Mouse (Mus musculus) gastrocnemius, adult 2 months (tissue): ENCODE results near the gene Slc22a1. TPM values are rescaled to one million over a fixed set of nuclear protein-coding genes. Genes with fewer than 3 reads are reported as not detected.

Experiments
- DNase-seq: peaks from one replicate; pipeline ENCODE4 v3.0.0; 2022
- H3K27ac ChIP-seq: fragments of 200-600 bp; 2 replicates; pipeline ENCODE4 v1.8.1; 2022; ENCODE audit warnings: mild to moderate bottlenecking
- H3K4me3 ChIP-seq: fragments of 200-600 bp; 2 replicates; pipeline ENCODE4 v1.8.1; 2022; ENCODE audit warnings: mild to moderate bottlenecking, moderate library complexity
- CTCF ChIP-seq: fragments of 200-600 bp; IDR thresholded peaks from 2 replicates; pipeline ENCODE4 v1.8.1; 2022; ENCODE audit warnings: antibody characterized with exemption, mild to moderate bottlenecking, moderate library complexity
- intact Hi-C: fragments of 180-260 bp; cut with DNase I; formaldehyde crosslinking; loops from one replicate; pipeline ENCODE4 v1.15.1; 2025
- total RNA-seq, 2 experiments: library from RNA; stranded (reverse); gene quantifications; 2 replicates each; pipeline ENCODE4 v1.2.3; 2021

The Slc22a1 gene
- total RNA-seq, 2 experiments from 2014 or later = 0.42 TPM; not detected in 1

GRCm38 (mm10) chr17:12710976-12711375 lies 35.3 kb upstream of the Slc22a1 start:
- Histone ChIP-seq H3K4me3 (no peak overlapping the region), H3K27ac (no peak overlapping the region)
- intact Hi-C loops = no loop called here
- DNase-seq = no peak
- no peak for TF ChIP-seq CTCF

DNA sequence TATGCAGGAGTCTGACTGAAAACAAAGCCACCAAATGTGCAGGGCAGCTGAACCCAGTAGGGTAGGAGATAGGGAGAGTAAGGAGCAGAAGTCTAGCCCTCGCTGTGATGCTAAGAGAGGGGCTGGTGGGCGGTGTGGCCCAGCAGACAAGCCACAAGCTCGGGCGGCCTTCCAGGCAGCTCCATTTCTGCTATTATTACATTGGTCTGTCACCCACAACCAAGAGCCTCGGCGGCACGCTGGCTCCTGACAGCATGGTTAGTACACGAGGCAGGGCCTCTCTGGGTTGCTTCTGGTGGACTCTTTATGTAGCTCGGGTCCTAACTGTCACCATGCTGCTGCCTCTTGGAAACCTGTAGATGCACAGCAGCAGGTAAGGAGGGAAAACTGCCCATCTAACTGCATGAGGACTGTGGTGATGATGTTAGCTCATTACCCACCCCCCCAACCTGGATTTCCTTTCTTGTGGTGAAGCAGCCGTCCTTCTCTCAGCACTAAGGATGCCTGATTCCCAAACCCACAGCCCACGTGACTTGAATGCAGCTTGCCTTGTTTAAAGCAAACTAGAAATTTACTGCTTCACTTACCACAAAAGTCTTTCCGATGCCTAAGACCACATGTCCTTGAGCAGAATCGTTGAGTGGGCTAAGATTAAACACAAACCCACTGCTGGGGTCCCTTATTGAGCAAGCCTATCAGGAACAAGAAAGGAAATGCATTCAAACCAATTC lies 34.6 kb upstream of the Slc22a1 start:
- intact Hi-C loops = no loop called here
- Histone ChIP-seq H3K27ac (no peak overlapping the region), H3K4me3 (no peak overlapping the region)
- no peak for DNase-seq
- TF ChIP-seq CTCF = no peak

DNA sequence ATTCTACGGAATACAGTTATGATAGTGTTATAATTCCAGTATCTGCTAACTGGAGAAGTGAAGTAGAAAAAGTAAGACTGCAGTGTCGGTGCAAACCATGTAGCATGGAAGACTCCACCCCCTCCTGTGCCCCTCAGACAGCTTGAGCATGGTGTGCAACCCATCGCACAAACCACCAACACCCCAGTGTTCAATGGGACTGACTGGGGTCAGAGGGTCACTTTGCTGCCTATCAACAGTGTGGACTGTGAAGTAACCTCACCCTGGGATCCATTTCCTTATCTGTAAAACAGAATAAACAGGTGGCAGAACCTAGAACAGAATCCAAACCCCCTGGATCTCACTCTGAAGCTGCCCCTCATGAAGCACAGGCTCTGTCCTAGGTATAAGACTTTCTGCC lies 32.8 kb upstream of the Slc22a1 start:
- no peak for DNase-seq
- TF ChIP-seq CTCF = no peak
- Histone ChIP-seq H3K4me3 (no peak overlapping the region), H3K27ac (no peak overlapping the region)
- intact Hi-C loops = no loop called here

DNA sequence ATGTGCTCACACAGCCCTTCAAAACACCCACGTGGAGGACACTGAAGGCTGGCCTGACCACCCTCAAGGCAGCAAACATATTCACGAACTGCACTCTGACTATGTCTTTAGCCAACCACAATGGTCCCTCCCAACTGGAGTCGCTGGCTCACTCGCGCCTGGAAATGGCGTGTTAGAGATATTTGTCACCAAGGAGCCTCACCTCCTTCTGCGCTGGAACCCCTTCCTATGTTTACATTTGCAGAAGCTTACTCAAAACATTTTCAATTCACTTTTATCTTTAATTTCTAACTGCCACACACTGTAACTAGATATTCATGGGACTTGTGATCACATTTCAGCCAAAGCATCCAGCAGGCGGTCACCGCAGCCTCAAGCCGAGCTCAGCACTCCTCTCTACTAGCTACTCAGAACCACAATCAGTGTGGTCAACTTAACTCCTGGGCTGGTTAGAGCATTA lies 31.0 kb upstream of the Slc22a1 start:
- Histone ChIP-seq H3K27ac (no peak overlapping the region), H3K4me3 (no peak overlapping the region)
- intact Hi-C loops = no loop called here
- TF ChIP-seq CTCF = no peak
- DNase-seq = no peak

DNA sequence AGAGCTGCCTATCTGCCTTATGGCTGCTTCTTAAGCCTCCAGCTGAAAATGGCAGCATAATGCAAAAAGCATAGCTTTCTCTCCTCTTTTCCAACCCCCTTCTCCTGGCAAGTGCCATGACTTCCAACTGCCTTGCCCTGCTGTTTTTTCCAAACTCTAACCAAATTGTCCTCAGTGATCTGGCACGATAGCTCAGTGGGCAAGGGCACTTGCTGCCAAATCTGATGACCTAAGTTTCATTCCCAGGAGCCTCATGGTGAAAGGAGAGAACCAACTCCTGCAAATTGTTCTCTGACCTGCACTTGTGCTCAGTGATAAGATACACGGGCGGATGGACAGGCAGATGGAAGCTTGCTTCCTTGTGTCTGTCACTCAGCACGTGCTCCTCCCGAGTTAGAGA lies 27.3 kb upstream of the Slc22a1 start:
- H3K4me3 ChIP-seq = no peak overlapping the region
- no peak overlapping the region for H3K27ac ChIP-seq
- no peak for DNase-seq
- intact Hi-C loops = no loop called here
- no peak for TF ChIP-seq CTCF

GRCm38 (mm10) chr17:12700373-12700772 lies 24.7 kb upstream of the Slc22a1 start:
- TF ChIP-seq CTCF = no peak
- no peak overlapping the region for H3K4me3 ChIP-seq
- no peak overlapping the region for H3K27ac ChIP-seq
- intact Hi-C loops = no loop called here
- no peak for DNase-seq

DNA sequence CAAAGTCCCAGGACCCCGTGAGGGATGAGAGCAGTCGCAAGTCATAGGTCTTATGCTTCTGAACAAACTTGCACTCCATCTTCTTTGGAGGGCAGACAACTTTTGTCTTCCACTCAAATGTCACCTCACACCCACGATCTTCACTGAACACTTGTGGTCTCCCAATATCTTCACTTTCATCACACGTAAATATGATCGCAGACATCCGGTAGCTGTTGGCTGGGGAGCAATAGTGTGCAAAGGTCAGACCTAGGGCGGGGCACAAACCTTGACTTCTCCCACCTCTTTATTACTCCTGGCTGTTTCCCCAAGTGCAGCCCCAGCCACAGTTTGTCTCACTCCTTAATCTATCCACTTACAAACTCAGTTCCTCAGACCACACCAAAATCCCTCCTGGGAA lies 16.3 kb upstream of the Slc22a1 start:
- intact Hi-C loops = no loop called here
- DNase-seq = no peak
- Histone ChIP-seq H3K4me3 (no peak overlapping the region), H3K27ac (no peak overlapping the region)
- TF ChIP-seq CTCF = no peak

DNA sequence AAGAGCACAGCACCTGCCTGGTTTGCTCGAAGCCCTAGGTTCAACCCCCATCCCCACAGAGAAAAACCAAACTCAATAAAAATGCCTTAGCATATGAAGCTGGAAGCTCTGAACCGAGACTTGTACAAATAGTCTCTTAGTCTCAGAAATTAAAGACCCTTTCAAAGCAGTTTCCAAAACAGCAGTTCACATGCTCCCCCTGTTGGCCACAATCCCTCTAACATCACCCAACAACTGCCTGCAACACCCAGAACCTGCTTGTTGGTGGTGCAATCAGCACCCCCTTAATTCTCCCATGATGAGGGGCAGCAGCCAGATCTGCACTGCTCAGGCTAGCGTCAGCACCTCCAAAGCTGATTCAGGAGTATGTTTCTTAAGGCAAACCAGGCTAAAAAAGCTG lies 13.9 kb upstream of the Slc22a1 start:
- Histone ChIP-seq H3K4me3 (no peak overlapping the region), H3K27ac (peak overlapping the region; percentile 85)
- no peak for DNase-seq
- intact Hi-C loops = no loop called here
- TF ChIP-seq CTCF = peak; percentile 52

- peak overlapping the region; percentile 85 for H3K27ac ChIP-seq
These were observed 12.9 kb upstream of the Slc22a1 start for GRCm38 (mm10) chr17:12688427-12689110.

DNA sequence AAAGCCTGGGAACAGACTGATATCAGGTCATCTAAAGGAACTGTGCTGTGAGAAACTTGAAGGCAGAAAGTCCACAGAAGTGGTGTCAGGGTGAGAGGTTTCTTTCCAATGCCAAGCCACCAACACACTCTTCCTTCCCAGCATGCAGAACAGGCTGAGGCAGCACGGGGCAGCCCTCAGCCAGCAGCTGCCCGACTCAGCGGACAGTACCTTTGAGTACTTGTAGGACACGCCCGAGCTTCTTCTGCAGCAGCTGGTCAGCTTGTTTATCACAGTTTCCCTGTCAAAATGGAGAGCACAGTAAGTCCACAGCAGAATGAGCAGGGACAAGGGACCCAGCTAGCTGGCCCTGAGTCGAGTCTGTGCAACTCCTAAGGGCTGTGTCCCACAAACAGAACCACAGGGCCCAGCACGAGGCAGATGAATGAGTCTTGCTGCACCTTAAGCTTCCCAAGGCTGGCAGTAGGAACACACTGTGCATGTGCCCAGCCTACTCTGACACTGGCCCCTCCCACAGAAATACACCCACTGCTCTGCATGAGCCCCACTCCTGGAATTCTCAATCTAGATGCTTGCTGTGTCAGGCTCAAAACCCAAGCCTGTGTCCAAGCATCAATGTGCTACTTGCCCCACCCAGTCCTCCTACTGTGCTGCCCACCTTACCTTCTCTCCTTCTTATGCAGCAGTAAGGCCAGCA lies 9.4 kb upstream of the Slc22a1 start:
- Histone ChIP-seq H3K4me3 (no peak overlapping the region), H3K27ac (no peak overlapping the region)
- no peak for TF ChIP-seq CTCF
- intact Hi-C loops = no loop called here
- DNase-seq = no peak

More at GRCm38 (mm10) chr17:12688427-12689110, 12.9 kb upstream of the Slc22a1 start:
- no peak for TF ChIP-seq CTCF
- peak; percentile 91 for DNase-seq
- peak overlapping the region; percentile 26 for H3K4me3 ChIP-seq
- intact Hi-C loops = no loop called here

DNA sequence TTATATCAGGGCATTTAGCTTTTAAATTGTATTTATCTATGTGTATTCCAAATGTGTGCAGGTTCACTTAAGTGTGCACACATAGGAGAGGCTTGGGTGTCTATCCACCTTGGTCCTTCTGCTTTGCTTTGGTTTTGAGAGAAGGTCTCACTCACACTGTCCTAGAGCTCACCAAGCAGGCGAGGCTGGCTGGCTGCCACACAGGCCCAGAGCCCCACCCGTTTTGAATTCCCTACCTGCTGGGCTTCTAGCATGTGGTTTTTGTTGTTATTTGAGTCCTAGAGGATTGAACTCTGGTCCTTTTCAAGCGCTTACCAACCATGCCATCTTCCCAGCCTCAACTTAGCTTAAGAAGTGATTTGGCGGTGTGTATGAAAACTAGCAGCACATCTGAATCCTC lies 8.8 kb upstream of the Slc22a1 start:
- no peak overlapping the region for H3K4me3 ChIP-seq
- no peak for DNase-seq
- no peak for TF ChIP-seq CTCF
- intact Hi-C loops = no loop called here
- no peak overlapping the region for H3K27ac ChIP-seq

DNA sequence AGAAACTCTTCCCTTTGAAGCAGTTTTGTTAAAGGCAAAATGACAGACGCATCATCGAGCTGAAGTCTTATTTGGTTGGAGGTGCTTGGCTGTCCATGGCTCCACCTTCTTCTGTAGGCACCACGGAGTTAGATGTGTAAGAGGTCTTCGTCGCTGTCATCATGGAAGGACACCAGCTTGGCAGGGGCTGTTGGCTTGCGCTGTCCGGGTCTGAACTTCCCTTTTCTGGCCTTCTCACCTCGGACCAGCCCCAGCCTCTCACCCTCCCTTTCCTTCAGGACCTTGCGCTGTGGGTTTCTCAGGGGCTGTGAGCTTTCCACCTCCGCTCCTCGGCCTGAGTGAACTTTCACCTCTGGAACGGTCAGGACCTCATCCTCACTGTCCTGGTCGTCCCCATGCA lies 8.0 kb upstream of the Slc22a1 start:
- H3K4me3 ChIP-seq = no peak overlapping the region
- no peak overlapping the region for H3K27ac ChIP-seq
- no peak for TF ChIP-seq CTCF
- intact Hi-C loops = no loop called here
- no peak for DNase-seq

GRCm38 (mm10) chr17:12678261-12678660 lies 2.6 kb upstream of the Slc22a1 start:
- intact Hi-C loops = no loop called here
- no peak for DNase-seq

More at GRCm38 (mm10) chr17:12678261-12678660, 2.6 kb upstream of the Slc22a1 start:
- H3K4me3 ChIP-seq = no peak overlapping the region
- H3K27ac ChIP-seq = no peak overlapping the region
- TF ChIP-seq CTCF = no peak
